Mouse (Mus musculus) lung, postnatal 4 days (tissue): ENCODE results near the gene Pou2f1.

ENCODE experiments used
- DNase-seq, 2 experiments: peaks; one replicate each; pipeline ENCODE4 v3.0.0; 2021

Pou2f1 gene

DNA sequence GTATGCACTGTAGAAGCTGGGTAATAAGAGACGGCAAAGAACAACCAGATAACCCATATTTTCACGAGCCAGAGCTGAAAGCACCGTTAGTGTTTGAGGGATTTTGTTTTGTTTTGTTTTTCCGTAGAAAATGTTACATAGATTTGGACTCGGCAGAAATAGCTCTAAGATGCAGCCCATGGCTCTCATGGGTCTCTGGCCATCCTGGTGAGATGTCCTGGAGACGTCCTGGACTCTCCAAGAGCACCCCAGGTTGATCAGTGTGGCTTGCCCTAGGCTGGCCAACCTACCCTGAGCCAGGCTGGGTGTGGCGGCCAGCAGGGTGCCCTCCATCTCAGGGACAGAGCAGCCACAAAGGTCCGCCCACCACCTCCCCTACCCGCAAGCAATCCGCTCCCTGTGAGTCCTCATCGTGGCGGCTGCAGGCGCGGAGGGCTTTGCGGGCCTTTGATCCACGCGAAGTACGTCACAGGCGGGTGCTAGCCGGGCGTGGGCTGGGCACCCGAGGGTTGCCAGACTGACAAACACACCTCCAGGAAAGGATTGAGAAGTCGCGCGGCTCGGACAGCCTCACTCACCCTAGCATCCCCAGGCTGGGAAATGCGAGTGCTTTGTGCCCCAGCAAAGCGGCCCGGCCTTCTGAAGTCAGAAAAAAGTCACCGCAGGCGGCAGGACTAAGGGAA, 161.8 kb downstream of the Pou2f1 start:
- peak; percentile 39 to 41 for DNase-seq

GRCm38 (mm10) chr1:165839201-165839600, 163.3 kb downstream of the Pou2f1 start:
- DNase-seq, result no peak

DNA sequence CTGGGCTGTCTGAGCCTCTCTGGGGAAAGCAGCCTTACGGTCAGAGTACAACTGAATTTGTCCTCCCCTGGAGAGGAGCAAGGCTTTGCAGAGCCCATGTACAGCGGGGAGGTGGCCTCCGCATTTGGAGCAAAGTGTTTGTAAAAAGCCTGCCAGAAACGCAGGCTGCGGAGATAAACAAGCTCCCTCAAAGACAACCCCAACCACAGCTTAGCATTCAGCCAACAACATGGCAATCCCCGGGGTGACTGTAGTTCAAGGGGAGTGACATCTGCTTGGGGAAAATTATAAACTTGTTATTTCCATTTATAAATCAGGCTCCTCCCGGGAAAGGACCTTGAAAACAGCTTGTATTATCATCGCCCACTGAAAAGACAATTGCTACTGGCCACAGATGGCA, 164.9 kb downstream of the Pou2f1 start:
- peak; percentile 39 to 65 for DNase-seq

- DNase-seq, result peak in 1 of 2 experiments; percentile 49
Observed at GRCm38 (mm10) chr1:165836461-165836860, 166.0 kb downstream of the Pou2f1 start.

DNA sequence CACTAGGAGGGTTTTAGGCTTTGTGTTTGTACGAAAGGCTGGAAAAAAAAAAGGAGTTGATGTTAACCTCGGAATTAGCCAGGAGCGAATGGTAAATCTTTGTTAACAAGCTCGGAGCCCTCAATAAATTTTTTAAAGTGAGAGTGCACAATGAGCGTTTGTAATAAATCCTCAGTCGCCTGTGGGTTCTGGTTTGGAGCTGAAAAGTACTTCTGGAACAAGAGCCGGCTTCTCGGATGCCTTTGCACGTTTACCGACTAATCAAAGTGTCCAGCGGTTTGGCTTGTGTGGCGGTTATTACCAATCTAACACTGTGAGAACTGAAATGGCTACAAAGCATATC, 167.9 kb downstream of the Pou2f1 start:
- no peak for DNase-seq

DNA sequence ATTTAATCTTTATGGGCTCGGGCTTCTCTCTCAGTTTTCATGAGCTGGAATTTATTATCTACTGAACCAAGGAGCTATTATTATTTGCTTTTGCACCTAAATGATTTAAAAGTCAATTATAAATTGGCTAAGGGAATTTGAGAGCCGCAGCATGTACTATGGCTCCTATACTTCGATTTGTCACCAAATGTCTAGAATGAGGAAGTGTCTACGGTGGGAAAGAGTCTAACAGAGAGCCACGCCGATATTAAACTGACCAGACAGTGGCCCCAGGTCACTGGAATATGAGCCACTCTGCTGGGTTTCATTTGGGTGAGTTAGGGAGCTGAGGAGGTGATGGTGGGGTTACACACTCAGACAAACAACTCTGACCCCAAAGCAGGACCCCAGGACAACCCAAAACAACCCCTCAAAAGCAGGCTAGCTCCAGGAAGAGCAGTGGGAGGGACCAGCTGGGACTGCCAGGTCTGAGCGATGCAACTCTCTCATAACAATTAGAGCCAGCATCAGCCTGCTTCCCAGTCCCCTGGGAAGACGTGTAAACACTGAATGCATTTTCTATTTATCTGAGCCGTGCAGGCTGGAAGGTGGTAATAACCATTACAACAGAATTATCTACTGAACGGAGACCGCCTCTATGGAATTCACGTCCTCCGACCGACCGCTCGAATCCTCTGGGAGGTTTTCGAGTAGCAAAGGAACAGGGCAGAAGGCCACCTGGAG, 168.4 kb downstream of the Pou2f1 start:
- no peak for DNase-seq

DNA sequence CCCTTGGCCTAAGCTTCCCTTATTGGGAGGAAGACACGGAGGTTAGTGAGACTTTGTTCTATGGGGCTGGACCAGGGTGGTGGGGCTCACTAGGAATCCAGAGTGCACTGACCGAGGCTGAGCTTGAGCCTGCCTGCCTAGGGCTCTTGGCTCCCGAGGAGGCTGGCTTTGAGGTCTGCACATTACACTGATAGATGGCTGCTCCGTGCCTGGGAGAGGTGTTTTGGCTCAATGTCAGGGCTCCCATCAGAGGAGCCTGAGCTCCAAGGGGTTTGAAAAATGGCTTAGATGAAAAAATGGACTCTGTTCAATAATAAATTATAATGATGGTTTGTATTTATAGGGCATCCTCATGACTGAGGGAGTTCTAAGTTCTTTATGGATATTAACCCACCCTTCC, 169.2 kb downstream of the Pou2f1 start:
- no peak for DNase-seq

GRCm38 (mm10) chr1:165829890-165830289, 172.6 kb downstream of the Pou2f1 start:
- no peak for DNase-seq

DNA sequence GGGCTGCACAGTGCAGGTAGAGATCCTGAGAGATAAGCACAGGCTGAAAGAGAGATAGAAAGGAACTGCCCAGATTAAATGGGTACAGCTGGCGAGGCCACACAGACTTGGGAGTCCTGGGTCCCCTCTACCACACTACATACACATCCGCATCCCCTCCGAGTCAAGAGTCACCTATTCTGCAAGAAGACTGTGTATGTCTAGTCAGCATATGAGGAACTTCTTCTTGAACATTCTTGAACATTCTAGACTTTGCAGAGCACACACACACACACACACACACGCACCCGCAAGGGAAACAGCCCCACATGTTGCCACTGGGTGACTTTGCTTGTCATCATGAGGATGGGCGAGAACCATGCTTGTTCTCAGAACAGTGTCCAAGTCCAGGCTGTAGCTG, 173.9 kb downstream of the Pou2f1 start:
- DNase-seq, result no peak

GRCm38 (mm10) chr1:165828173-165828572, 174.3 kb downstream of the Pou2f1 start:
- DNase-seq, result no peak

DNA sequence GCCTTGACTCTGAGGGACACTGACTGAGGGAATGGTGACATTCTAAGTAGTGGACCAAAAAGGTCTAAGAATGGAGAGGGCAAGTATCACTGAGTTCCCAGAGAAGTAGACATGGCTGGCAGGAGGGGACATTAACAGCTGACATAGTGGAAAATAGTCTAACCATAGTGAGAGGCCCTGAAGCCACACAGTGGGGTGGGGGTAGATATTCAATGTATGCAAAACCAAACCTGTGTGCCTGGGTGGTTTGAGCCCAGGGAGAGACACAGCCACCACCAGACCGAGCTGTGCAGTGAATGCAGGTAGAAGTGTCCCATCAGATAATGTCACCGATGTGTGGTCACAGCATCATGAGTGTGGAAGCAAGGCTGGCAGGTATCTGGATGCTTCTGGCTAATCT, 180.4 kb downstream of the Pou2f1 start:
- no peak for DNase-seq

GRCm38 (mm10) chr1:165819147-165819546, 183.3 kb downstream of the Pou2f1 start:
- DNase-seq, result no peak

DNA sequence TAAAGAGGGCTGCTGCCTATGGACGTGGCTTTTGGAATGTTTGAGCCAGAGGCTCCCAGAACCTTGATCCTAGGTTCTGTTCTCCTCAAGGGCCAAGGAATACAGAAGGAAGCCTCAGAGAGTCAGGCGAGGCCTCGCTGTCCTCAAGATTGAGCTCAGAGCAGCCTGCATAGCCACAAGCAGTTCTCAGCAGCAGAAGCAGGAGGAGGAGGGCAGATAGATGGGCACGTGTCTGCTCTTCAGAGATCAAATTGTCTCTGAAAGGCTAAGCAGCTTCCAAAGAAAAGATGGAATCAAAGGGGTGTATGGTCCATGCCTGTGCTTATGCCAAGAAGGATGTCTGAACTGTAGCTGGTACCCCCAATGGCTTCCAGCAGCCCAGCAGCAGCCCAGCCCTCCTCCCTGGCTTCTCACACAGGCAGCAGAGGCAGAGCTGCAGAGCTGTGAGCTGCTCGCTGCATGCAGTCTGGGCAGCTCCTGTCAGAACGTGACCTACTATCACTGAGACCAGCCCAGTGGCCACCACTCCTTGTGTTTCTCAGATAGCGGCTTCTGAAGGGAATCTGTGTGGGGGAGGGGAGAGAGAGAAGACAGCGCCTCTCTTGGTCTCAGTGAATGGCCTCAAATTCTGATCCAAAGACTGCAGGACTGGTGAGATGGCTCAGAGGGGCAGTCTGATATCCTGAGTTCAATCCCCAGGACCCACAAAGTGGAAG, 184.2 kb downstream of the Pou2f1 start:
- no peak for DNase-seq

- no peak for DNase-seq
Observed at GRCm38 (mm10) chr1:165817264-165817663, 185.2 kb downstream of the Pou2f1 start.

DNA sequence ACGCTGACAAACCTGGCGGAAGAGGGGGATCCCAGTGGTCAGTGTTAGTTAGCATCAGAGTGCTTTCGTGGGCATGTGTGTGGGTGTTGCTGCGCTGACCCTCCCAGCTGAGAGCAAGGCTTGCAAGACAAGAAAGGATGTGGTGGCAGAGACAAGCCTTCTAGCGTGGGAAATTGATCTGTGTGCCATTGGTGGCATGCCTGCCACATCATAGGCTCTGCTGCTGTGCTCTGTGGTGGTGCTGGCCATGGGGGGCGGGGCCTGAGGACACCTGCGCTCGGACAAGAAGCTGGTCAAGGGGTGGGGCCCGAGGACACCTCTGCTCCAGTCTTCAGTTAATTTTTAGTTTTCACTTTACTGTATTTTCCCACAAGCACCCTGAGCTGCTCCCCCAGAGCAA, 186.1 kb downstream of the Pou2f1 start:
- DNase-seq, result no peak
